Mouse (Mus musculus): ENCODE results near the gene Rpap3.

DNA sequence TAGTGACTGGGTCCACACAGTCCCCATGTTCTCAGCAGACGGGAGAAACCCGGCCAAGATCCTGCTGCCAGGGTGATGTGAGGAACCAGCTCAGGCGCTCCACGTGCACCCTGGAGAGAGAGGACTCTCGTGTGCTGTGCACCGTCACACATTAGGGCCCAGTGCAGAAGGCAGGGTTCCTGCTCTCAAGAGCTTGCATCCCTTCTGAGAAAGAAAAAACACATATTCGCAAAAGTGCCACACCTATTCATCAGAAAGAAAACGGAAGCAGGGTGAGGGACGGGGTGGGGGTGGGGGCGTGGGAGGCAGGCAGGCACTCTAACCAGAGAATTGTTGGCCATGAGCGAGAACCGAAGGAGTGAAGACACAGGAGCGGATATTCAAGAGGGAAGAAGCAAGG lies 29.7 kb downstream of the Rpap3 start:
- no peak for TF ChIP-seq CTCF (conservative IDR thresholded peaks at IDR 0.05; ENCODE audit: low read length)
- TF ChIP-seq POU5F1 (IDR thresholded peaks at IDR 0.05; ENCODE audit: borderline replicate concordance, low read length) = no peak
- TF ChIP-seq NANOG (IDR thresholded peaks at IDR 0.05; ENCODE audit: borderline replicate concordance, low read length) = no peak
